Mouse (Mus musculus) CH12.LX (cell line): ENCODE measurements around the gene Mrpl39.

Experiments
- CTCF ChIP-seq, 2 experiments: IDR thresholded peaks in 1 of 2; conservative IDR thresholded peaks in 1 of 2; 2 replicates each; pipeline ENCODE4 v1.5.1; 2011 to 2012; ENCODE audit warnings: low read depth in 2 of 2, low read length in 2 of 2, improper control_type of control experiment in 1 of 2, inconsistent platforms in 1 of 2, mild to moderate bottlenecking in 1 of 2, moderate library complexity in 1 of 2
- ELF1 ChIP-seq: IDR thresholded peaks from 2 replicates; pipeline ENCODE4 v1.6.1; 2014; ENCODE audit warnings: low read depth, mild to moderate bottlenecking, inconsistent platforms, low read length, improper control_type of control experiment
- EP300 ChIP-seq: IDR thresholded peaks from 2 replicates; pipeline ENCODE4 v1.6.1; 2011; ENCODE audit warnings: low read length, improper control_type of control experiment
- KAT2A ChIP-seq: IDR thresholded peaks from 2 replicates; pipeline ENCODE4 v1.6.1; 2012; ENCODE audit warnings: low read length, improper control_type of control experiment, inconsistent platforms; ENCODE audit not compliant: insufficient replicate concordance
- MAX ChIP-seq: IDR thresholded peaks from 2 replicates; pipeline ENCODE4 v1.6.1; 2011; ENCODE audit warnings: low read length, improper control_type of control experiment
- NRF1 ChIP-seq: IDR thresholded peaks from 2 replicates; pipeline ENCODE4 v1.6.1; 2014; ENCODE audit warnings: low read depth, mild to moderate bottlenecking, inconsistent platforms, low read length, improper control_type of control experiment, moderate library complexity
- POLR2A ChIP-seq: IDR thresholded peaks from 2 replicates; pipeline ENCODE4 v1.6.1; 2011; ENCODE audit warnings: low read depth, mild to moderate bottlenecking, improper control_type of control experiment, low read length
- TBP ChIP-seq: conservative IDR thresholded peaks from 2 replicates; pipeline ENCODE4 v1.6.1; 2011; ENCODE audit warnings: low read depth, low read length, improper control_type of control experiment
- USF2 ChIP-seq: conservative IDR thresholded peaks from 2 replicates; pipeline ENCODE4 v1.6.1; 2011; ENCODE audit warnings: low read depth, low read length, improper control_type of control experiment

- TF ChIP-seq ELF1 (no peak), NRF1 (no peak), CTCF (conservative IDR thresholded peaks at IDR 0.05 in 1 of 2, IDR thresholded peaks at IDR 0.05 in 1 of 2; ENCODE audit: low read depth in 2 of 2, low read length in 2 of 2) (no peak), POLR2A (no peak), USF2 (no peak), EP300 (no peak), KAT2A (no peak), TBP (no peak), MAX (no peak)
Measured at GRCm38 (mm10) chr16:84773268-84773861, 37.8 kb upstream of the Mrpl39 start.
